Mouse (Mus musculus) cerebellum, postnatal 4 days (tissue): ENCODE measurements at regions not wholly inside any gene's neighbourhood (a gene's known extent, or its start where the extent isn't known, plus 50 kb on each side); places are given as distances from the start of the nearest gene placed in this dataset.

Source experiments
- DNase-seq, 2 experiments: peaks; one replicate each; pipeline ENCODE4 v3.0.0; 2022; ENCODE audit warnings: low spot score in 2 of 2, mixed read lengths in 1 of 2

- DNase-seq: no peak
Observed at GRCm38 (mm10) chr16:8117543-8118167, 307.3 kb downstream of the Tmem114 start.

- no peak for DNase-seq
Observed at GRCm38 (mm10) chr16:8111329-8112116, 313.4 kb downstream of the Tmem114 start.

GRCm38 (mm10) chr16:8108141-8109122 lies 316.5 kb downstream of the Tmem114 start:
- no peak for DNase-seq

GRCm38 (mm10) chr16:8079024-8079423 lies 345.9 kb downstream of the Tmem114 start:
- DNase-seq: no peak

- DNase-seq: no peak
Observed at GRCm38 (mm10) chr16:8078461-8078860, 346.5 kb downstream of the Tmem114 start.

GRCm38 (mm10) chr16:8074729-8075128 lies 350.2 kb downstream of the Tmem114 start:
- DNase-seq: no peak

- DNase-seq: no peak
Observed at GRCm38 (mm10) chr16:8053936-8054335, 371.0 kb downstream of the Tmem114 start.

GRCm38 (mm10) chr16:8008966-8009365 lies 416.0 kb downstream of the Tmem114 start:
- DNase-seq: no peak

GRCm38 (mm10) chr16:8006631-8007030 lies 418.3 kb downstream of the Tmem114 start:
- no peak for DNase-seq

- DNase-seq: no peak
Observed at GRCm38 (mm10) chr16:8002339-8003089, 422.4 kb downstream of the Tmem114 start.

- no peak for DNase-seq
Observed at GRCm38 (mm10) chr16:7982816-7983215, 442.1 kb downstream of the Tmem114 start.

- no peak for DNase-seq
Observed at GRCm38 (mm10) chr16:7978466-7978865, 446.5 kb downstream of the Tmem114 start.

GRCm38 (mm10) chr16:7951616-7952015 lies 473.3 kb downstream of the Tmem114 start:
- no peak for DNase-seq

- no peak for DNase-seq
Observed at GRCm38 (mm10) chr16:7942333-7942732, 482.6 kb downstream of the Tmem114 start.

- DNase-seq: no peak
Observed at GRCm38 (mm10) chr16:7937167-7937566, 487.8 kb downstream of the Tmem114 start.

GRCm38 (mm10) chr16:7932322-7932721 lies 492.6 kb downstream of the Tmem114 start:
- DNase-seq: no peak

GRCm38 (mm10) chr16:7931676-7932075 lies 493.3 kb downstream of the Tmem114 start:
- no peak for DNase-seq

- no peak for DNase-seq
Observed at GRCm38 (mm10) chr16:7929112-7929511, 495.8 kb downstream of the Tmem114 start.

- no peak for DNase-seq
Observed at GRCm38 (mm10) chr16:7928391-7928935, 496.5 kb downstream of the Tmem114 start.

- DNase-seq: peak in 1 of 2 experiments; percentile 37
Observed at GRCm38 (mm10) chr16:7927756-7928155, 497.2 kb downstream of the Tmem114 start.

GRCm38 (mm10) chr16:7895786-7896185 lies 529.1 kb downstream of the Tmem114 start:
- no peak for DNase-seq
